Comparison of ENCODE assay signal across 26 mouse cellular contexts in genomic region chr4:154800543-154800942, GRCm38 (mm10). TPM values are rescaled to one million over a fixed set of nuclear protein-coding genes. Genes with fewer than 3 reads are reported as not detected.
DNase-seq lines count a peak whose midpoint lies in the region; ATAC-seq lines count a peak whose summit lies in the region.
"Had no signal": no experiment of that assay in that cellular context is flagged by ENCODE, and none has a peak within 500 bp of the region (broad histone marks: within the 10 kb centered on the region; RNA-seq: fewer than 3 reads in every experiment).

No protein-coding gene starts in this region.

- H3K4me3 ChIP-seq in forebrain, embryonic 14.5 days (ENCODE audit: low read depth, low read length) = no peak overlapping the region
- H3K4me3 ChIP-seq in forebrain, embryonic 11.5 days (ENCODE audit: low read depth, low read length) = no peak overlapping the region
- no peak overlapping the region for H3K4me3 ChIP-seq in neural tube, embryonic 13.5 days
- no peak overlapping the region for H3K4me3 ChIP-seq in neural tube, embryonic 15.5 days (replicated peaks)
- H3K4me3 ChIP-seq in hindbrain, embryonic 12.5 days = no peak overlapping the region
- H3K4me3 ChIP-seq in limb, embryonic 10.5 days = no peak overlapping the region
- H3K4me3 ChIP-seq: heart, adult 2 months; left cerebral cortex, adult 2 months; midbrain, embryonic 15.5 days; myocyte had no signal

- H3K9ac ChIP-seq in forebrain, embryonic 14.5 days (ENCODE audit: low read length) = no peak overlapping the region
- H3K9ac ChIP-seq in forebrain, embryonic 11.5 days (ENCODE audit: low read length) = no peak overlapping the region
- no peak overlapping the region for H3K9ac ChIP-seq in neural tube, embryonic 13.5 days
- H3K9ac ChIP-seq in neural tube, embryonic 15.5 days (replicated peaks) = no peak overlapping the region
- H3K9ac ChIP-seq in hindbrain, embryonic 12.5 days = no peak overlapping the region
- H3K9ac ChIP-seq: midbrain, embryonic 15.5 days had no signal

- WGBS in forebrain, embryonic 14.5 days = 21% methylated on average over 5 of the region's 5 CpGs
- 50% methylated on average over 5 of the region's 5 CpGs for WGBS in forebrain, embryonic 11.5 days
- 30% methylated on average over 5 of the region's 5 CpGs for WGBS in neural tube, embryonic 13.5 days
- 22% methylated on average over 5 of the region's 5 CpGs for WGBS in neural tube, embryonic 15.5 days
- WGBS in hindbrain, embryonic 12.5 days = 46% methylated on average over 5 of the region's 5 CpGs
- 40% methylated on average over 5 of the region's 5 CpGs for WGBS in limb, embryonic 10.5 days

- H3K9me3 ChIP-seq in forebrain, embryonic 14.5 days (replicated peaks; ENCODE audit: control insufficient read depth, low read length) = no peaks in the 10 kb centered on the region
- H3K9me3 ChIP-seq in forebrain, embryonic 11.5 days (ENCODE audit: control insufficient read depth, low read length) = no peaks in the 10 kb centered on the region
- no peaks in the 10 kb centered on the region for H3K9me3 ChIP-seq in neural tube, embryonic 13.5 days
- H3K9me3 ChIP-seq in neural tube, embryonic 15.5 days (replicated peaks) = no peaks in the 10 kb centered on the region
- no peaks in the 10 kb centered on the region for H3K9me3 ChIP-seq in hindbrain, embryonic 12.5 days (replicated peaks)
- H3K9me3 ChIP-seq in limb, embryonic 10.5 days (replicated peaks) = no peaks in the 10 kb centered on the region
- H3K9me3 ChIP-seq: midbrain, embryonic 15.5 days had no signal

- H3K27ac ChIP-seq in forebrain, embryonic 14.5 days (ENCODE audit: low read depth, low read length) = no peak overlapping the region
- no peak overlapping the region for H3K27ac ChIP-seq in forebrain, embryonic 11.5 days (ENCODE audit: low read depth, low read length)
- H3K27ac ChIP-seq in neural tube, embryonic 13.5 days (replicated peaks) = no peak overlapping the region
- no peak overlapping the region for H3K27ac ChIP-seq in neural tube, embryonic 15.5 days (replicated peaks)
- H3K27ac ChIP-seq in hindbrain, embryonic 12.5 days = peak overlapping the region; percentile 52; the same call in 1 of the 2 replicates
- H3K27ac ChIP-seq in limb, embryonic 10.5 days = peak overlapping the region; percentile 68
- H3K27ac ChIP-seq: heart, adult 2 months; left cerebral cortex, adult 2 months; midbrain, embryonic 15.5 days had no signal

- ATAC-seq in forebrain, embryonic 14.5 days = no peak; the same call in 1 of the 2 replicates
- no peak; the same call in 1 of the 2 replicates for ATAC-seq in forebrain, embryonic 11.5 days (replicated peaks; ENCODE audit: low FRiP score)
- ATAC-seq in neural tube, embryonic 13.5 days (ENCODE audit: low read depth) = peak; percentile 80
- no peak for ATAC-seq in neural tube, embryonic 15.5 days (ENCODE audit: low FRiP score)
- peak; percentile 74 for ATAC-seq in hindbrain, embryonic 12.5 days (ENCODE audit: low FRiP score)
- ATAC-seq: CD4-positive, CD25-positive, alpha-beta regulatory T cell, adult 4 months; inflammation-experienced regulatory T-cells, adult 6 months; lung, postnatal 0 days; midbrain, embryonic 15.5 days had no signal

- no peak overlapping the region for H3K4me2 ChIP-seq in forebrain, embryonic 14.5 days (ENCODE audit: low read length)
- no peak overlapping the region for H3K4me2 ChIP-seq in forebrain, embryonic 11.5 days (ENCODE audit: low read depth, low read length, severe bottlenecking)
- H3K4me2 ChIP-seq in neural tube, embryonic 13.5 days = no peak overlapping the region
- no peak overlapping the region for H3K4me2 ChIP-seq in neural tube, embryonic 15.5 days
- H3K4me2 ChIP-seq in hindbrain, embryonic 12.5 days (replicated peaks) = no peak overlapping the region
- H3K4me2 ChIP-seq: midbrain, embryonic 15.5 days had no signal

- peak; percentile 36 for DNase-seq in forebrain, embryonic 14.5 days (ENCODE audit: low spot score)
- no peak for DNase-seq in forebrain, embryonic 11.5 days (ENCODE audit: low spot score)
- no peak for DNase-seq in limb, embryonic 10.5 days (ENCODE audit: low spot score)
- no peak for DNase-seq in thymus, adult 18-20 months
- no peak for DNase-seq in c-Kit-positive CD71-positive TER-119-positive erythroid progenitor cells, embryonic 14.5 days (ENCODE audit: low spot score)
- DNase-seq: adrenal gland, postnatal 14 days; cerebellum, adult 9-10 months; gastrocnemius, postnatal 25 days; heart, adult 2 months; kidney, adult 18-20 months; kidney, postnatal 4 days; left cerebral cortex, postnatal 4 days; liver; right cerebral cortex, postnatal 25 days; spleen, adult 18-20 months; thymus, postnatal 36 days had no signal

- H3K27me3 ChIP-seq in forebrain, embryonic 14.5 days (replicated peaks; ENCODE audit: control insufficient read depth, insufficient read depth, low read length) = no peaks in the 10 kb centered on the region; the same call in 1 of the 2 replicates
- peaks cover 12% of the 10 kb centered on the region for H3K27me3 ChIP-seq in forebrain, embryonic 11.5 days (ENCODE audit: control insufficient read depth, insufficient read depth, low read length)
- H3K27me3 ChIP-seq in neural tube, embryonic 13.5 days = peaks cover 65% of the 10 kb centered on the region
- peaks cover 56% of the 10 kb centered on the region for H3K27me3 ChIP-seq in neural tube, embryonic 15.5 days (replicated peaks)
- H3K27me3 ChIP-seq in hindbrain, embryonic 12.5 days = peaks cover 33% of the 10 kb centered on the region
- peaks cover 77% of the 10 kb centered on the region for H3K27me3 ChIP-seq in limb, embryonic 10.5 days (ENCODE audit: low read depth, poor library complexity, severe bottlenecking)

- H3K36me3 ChIP-seq in forebrain, embryonic 14.5 days (ENCODE audit: control insufficient read depth, insufficient read depth, low read length) = no peaks in the 10 kb centered on the region
- H3K36me3 ChIP-seq in forebrain, embryonic 11.5 days (ENCODE audit: control insufficient read depth, insufficient read depth, low read length) = no peaks in the 10 kb centered on the region
- no peaks in the 10 kb centered on the region for H3K36me3 ChIP-seq in neural tube, embryonic 13.5 days
- H3K36me3 ChIP-seq in neural tube, embryonic 15.5 days = no peaks in the 10 kb centered on the region
- no peaks in the 10 kb centered on the region for H3K36me3 ChIP-seq in hindbrain, embryonic 12.5 days
- no peaks in the 10 kb centered on the region for H3K36me3 ChIP-seq in limb, embryonic 10.5 days
- H3K36me3 ChIP-seq: midbrain, embryonic 15.5 days had no signal

- peaks cover 3% of the 10 kb centered on the region; the same call in 1 of the 2 replicates for H3K4me1 ChIP-seq in forebrain, embryonic 14.5 days (ENCODE audit: control insufficient read depth, insufficient read depth, low read length)
- H3K4me1 ChIP-seq in forebrain, embryonic 11.5 days (replicated peaks; ENCODE audit: control insufficient read depth, insufficient read depth, low read length) = peaks cover 10% of the 10 kb centered on the region; the same call in 1 of the 2 replicates
- peaks cover 22% of the 10 kb centered on the region for H3K4me1 ChIP-seq in neural tube, embryonic 13.5 days (replicated peaks)
- peaks cover 16% of the 10 kb centered on the region for H3K4me1 ChIP-seq in neural tube, embryonic 15.5 days
- H3K4me1 ChIP-seq in hindbrain, embryonic 12.5 days = peaks cover 19% of the 10 kb centered on the region; the same call in 1 of the 2 replicates
- peaks cover 49% of the 10 kb centered on the region for H3K4me1 ChIP-seq in limb, embryonic 10.5 days

RNA-seq across cellular contexts. Expression of gene Ttc34, which starts 36.7 kb away (rescaled TPM):
- 0.85 and 1.5 TPM in 2 replicates for polyA plus RNA-seq in forebrain, embryonic 14.5 days (2014; fragmentation: Nextera tagmentation; extraction: Ambion mirVana)
- polyA plus RNA-seq in forebrain, embryonic 11.5 days (2014; fragmentation: Nextera tagmentation; extraction: Ambion mirVana) = 0.11 and 0.20 TPM in 2 replicates
- 0.52 and 0.72 TPM in 2 replicates for polyA plus RNA-seq in neural tube, embryonic 13.5 days (2015; fragmentation: Nextera tagmentation; extraction: Ambion mirVana)
- polyA plus RNA-seq in neural tube, embryonic 15.5 days (2015; fragmentation: Nextera tagmentation; extraction: Ambion mirVana) = 1.0 and 1.6 TPM in 2 replicates
- 0.27 and 0.72 TPM in 2 replicates for polyA plus RNA-seq in hindbrain, embryonic 12.5 days (2016; fragmentation: Nextera tagmentation; extraction: Ambion mirVana)
- 0.41 and 0.46 TPM in 2 replicates for polyA plus RNA-seq in limb, embryonic 10.5 days (2016; fragmentation: Nextera tagmentation; extraction: Ambion mirVana)
- polyA plus RNA-seq: CD4-positive, CD25-positive, alpha-beta regulatory T cell, adult 4 months; inflammation-experienced regulatory T-cells, adult 6 months; liver, embryonic 16.5 days; myocyte had no signal

Comparison
In these comparisons a context has a peak if more than half of its experiments do, and no peak if none do; other contexts are left out.
1. ATAC-seq: peak in neural tube, embryonic 13.5 days (single experiment) and hindbrain, embryonic 12.5 days (single experiment); none in forebrain, embryonic 14.5 days (single experiment), forebrain, embryonic 11.5 days (single experiment) and neural tube, embryonic 15.5 days (single experiment).
2. H3K27ac ChIP-seq: peak in hindbrain, embryonic 12.5 days (single experiment) and limb, embryonic 10.5 days (single experiment); none in forebrain, embryonic 14.5 days (single experiment), forebrain, embryonic 11.5 days (single experiment), neural tube, embryonic 13.5 days (single experiment) and neural tube, embryonic 15.5 days (single experiment).